In genomic region chr16:67076169-67076895, GRCm38 (mm10) we compare ENCODE assay signal across 23 mouse cellular contexts.
A peak's percentile ranks its signal among the peaks of the same experiment; 100 is the strongest.
DNase-seq lines count a peak whose midpoint lies in the region; ATAC-seq and TF ChIP-seq lines count a peak whose summit lies in the region.
"Had no signal": no experiment of that assay in that cellular context is flagged by ENCODE, and none has a peak within 500 bp of the region (broad histone marks: within the 10 kb centered on the region; RNA-seq: fewer than 3 reads in every experiment).

No protein-coding gene starts in this region.

- no peaks in the 10 kb centered on the region for H3K9me3 ChIP-seq in kidney, embryonic 14.5 days (ENCODE audit: control insufficient read depth, low read length)
- H3K9me3 ChIP-seq: heart, embryonic 10.5 days; heart, embryonic 13.5 days; hindbrain, embryonic 15.5 days had no signal

- TF ChIP-seq CTCF in embryonic fibroblast, embryonic 13.5 days (IDR thresholded peaks at IDR 0.05; ENCODE audit: borderline replicate concordance, insufficient read depth, low read length) = no peak

- H3K4me3 ChIP-seq in embryonic fibroblast, embryonic 13.5 days (ENCODE audit: insufficient read depth, low read length) = no peak overlapping the region
- no peak overlapping the region for H3K4me3 ChIP-seq in kidney, embryonic 14.5 days (ENCODE audit: low read length)
- H3K4me3 ChIP-seq: heart, adult 2 months; heart, embryonic 10.5 days; heart, embryonic 13.5 days; hindbrain, embryonic 15.5 days had no signal

- no peak overlapping the region for H3K9ac ChIP-seq in kidney, embryonic 14.5 days (ENCODE audit: low read depth, low read length)
- H3K9ac ChIP-seq: forebrain, postnatal 0 days; heart, embryonic 13.5 days; hindbrain, embryonic 15.5 days had no signal

- no peak for TF ChIP-seq POLR2A in embryonic fibroblast, embryonic 13.5 days (IDR thresholded peaks at IDR 0.05; ENCODE audit: low read depth, low read length)

- 81% methylated on average over 7 of the region's 7 CpGs for WGBS in kidney, embryonic 14.5 days

- no peak for ATAC-seq in kidney, embryonic 14.5 days (ENCODE audit: low FRiP score, low TSS enrichment)
- ATAC-seq: forebrain, embryonic 14.5 days; forebrain, postnatal 0 days had no signal

- no peak overlapping the region for H3K4me2 ChIP-seq in kidney, embryonic 14.5 days (replicated peaks; ENCODE audit: low read depth, low read length)
- H3K4me2 ChIP-seq: heart, embryonic 13.5 days; hindbrain, embryonic 15.5 days had no signal

- DNase-seq in layer of hippocampus, adult 11-12 months (ENCODE audit: low spot score) = peak; percentile 15
- DNase-seq in layer of hippocampus, postnatal 10 days (ENCODE audit: low spot score in 2 of 2) = no peak
- DNase-seq in 3134 (ENCODE audit: extremely low read depth, insufficient read length, low spot score) = peak; percentile 38
- DNase-seq in Muller cell, postnatal 12 days (ENCODE audit: inconsistent ontology term) = peak; percentile 79
- DNase-seq in spleen, adult 18-20 months = no peak
- no peak for DNase-seq in spleen, postnatal 10 days (ENCODE audit: low spot score in 2 of 2)
- DNase-seq: adrenal gland, adult 2 months; adrenal gland, postnatal 14 days; cerebellum, adult 11-12 months; cerebellum, adult 8-10 months; cerebellum, postnatal 10 days; forebrain, postnatal 0 days; gastrocnemius, postnatal 10 days; gastrocnemius, postnatal 36 days; heart, adult 2 months; heart, postnatal 14 days; heart, postnatal 4 days had no signal

- peaks cover 6% of the 10 kb centered on the region for H3K4me1 ChIP-seq in embryonic fibroblast, embryonic 13.5 days (ENCODE audit: control insufficient read depth, insufficient read depth, low read length)
- H3K4me1 ChIP-seq in kidney, embryonic 14.5 days (ENCODE audit: control insufficient read depth, insufficient read depth, low read length) = no peaks in the 10 kb centered on the region
- H3K4me1 ChIP-seq: heart, embryonic 10.5 days; heart, embryonic 13.5 days; hindbrain, embryonic 15.5 days had no signal

- H3K36me3 ChIP-seq in kidney, embryonic 14.5 days (ENCODE audit: control insufficient read depth, insufficient read depth, low read length) = no peaks in the 10 kb centered on the region
- H3K36me3 ChIP-seq: heart, embryonic 10.5 days; heart, embryonic 13.5 days; hindbrain, embryonic 15.5 days had no signal

- H3K27ac ChIP-seq in embryonic fibroblast, embryonic 13.5 days (ENCODE audit: insufficient read depth, low read length) = 0 out of 2 replicates have a peak overlapping the region, but pooled peaks have one; percentile 45
- H3K27ac ChIP-seq in kidney, embryonic 14.5 days (ENCODE audit: low read depth, low read length) = no peak overlapping the region
- H3K27ac ChIP-seq: heart, adult 2 months; heart, embryonic 10.5 days; heart, embryonic 13.5 days; hindbrain, embryonic 15.5 days had no signal

- H3K27me3 ChIP-seq in kidney, embryonic 14.5 days (ENCODE audit: control insufficient read depth, insufficient read depth, low read length) = no peaks in the 10 kb centered on the region
- H3K27me3 ChIP-seq: heart, embryonic 13.5 days; hindbrain, embryonic 15.5 days had no signal

Comparison
In these comparisons a context has a peak if more than half of its experiments do, and no peak if none do; other contexts are left out.
1. DNase-seq: peak in layer of hippocampus, adult 11-12 months (single experiment), 3134 (single experiment) and Muller cell, postnatal 12 days (single experiment); none in layer of hippocampus, postnatal 10 days (0 of 2), spleen, adult 18-20 months (0 of 2) and spleen, postnatal 10 days (0 of 2).